Mouse (Mus musculus) adrenal gland, adult 2 months (tissue): ENCODE measurements at regions not wholly inside any gene's neighbourhood (a gene's known extent, or its start where the extent isn't known, plus 50 kb on each side); places are given as distances from the start of the nearest gene placed in this dataset.
A peak's percentile ranks its signal among the peaks of the same experiment; 100 is the strongest.

Experiments
- DNase-seq: peaks from one replicate; pipeline ENCODE4 v3.0.0; 2021

DNA sequence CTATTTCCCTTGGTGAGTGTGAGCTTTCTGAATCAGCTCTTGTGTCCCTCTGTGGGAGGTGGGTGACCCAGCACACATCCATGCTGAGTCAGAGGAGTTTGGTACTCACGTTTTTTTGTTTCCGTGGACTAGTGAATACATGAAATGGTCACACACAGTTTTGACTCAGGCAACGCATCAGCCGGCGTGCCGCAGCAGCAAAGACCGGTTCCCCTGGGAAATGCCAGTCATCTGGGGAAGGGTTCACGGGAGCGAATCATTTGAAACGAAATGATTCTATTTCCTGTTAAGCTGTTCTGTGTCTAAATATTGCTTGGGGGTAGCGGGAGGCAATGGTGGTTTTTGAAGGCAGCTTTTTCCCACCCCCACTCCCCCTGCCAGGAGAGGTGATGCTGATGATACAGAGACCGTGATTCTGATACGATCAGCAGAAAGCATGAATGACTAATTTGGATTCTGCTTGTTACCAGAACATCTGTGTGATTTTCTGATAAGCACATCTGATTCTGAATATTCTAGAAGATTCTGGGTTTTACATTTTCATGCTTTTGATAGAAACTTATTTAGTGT lies 223.5 kb downstream of the Klf5 start:
- no peak for DNase-seq

- no peak for DNase-seq
Observed at GRCm38 (mm10) chr14:99535781-99536180, 237.3 kb downstream of the Klf5 start.

- no peak for DNase-seq
Observed at GRCm38 (mm10) chr14:99537286-99537685, 238.8 kb downstream of the Klf5 start.

GRCm38 (mm10) chr14:99541716-99542115 lies 243.2 kb downstream of the Klf5 start:
- no peak for DNase-seq

DNA sequence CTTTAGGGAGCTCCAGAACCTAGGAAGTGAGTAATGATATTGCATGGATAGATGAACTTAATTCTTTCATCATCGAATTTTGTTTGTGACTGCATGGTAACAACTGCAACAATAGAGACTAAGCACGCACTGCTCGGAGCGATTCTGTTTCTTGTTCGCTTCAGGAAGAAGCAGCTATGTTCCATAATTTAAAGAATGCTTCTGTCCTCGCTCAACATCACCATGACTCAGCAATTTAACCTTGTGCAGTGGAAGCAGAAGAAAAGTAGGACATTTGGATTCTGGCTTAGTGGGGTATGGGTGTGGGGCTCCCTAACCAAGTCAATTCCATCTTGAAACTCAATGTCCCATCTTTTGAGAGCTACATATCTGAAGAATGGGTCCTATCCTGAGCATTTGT lies 249.4 kb downstream of the Klf5 start:
- no peak for DNase-seq

DNA sequence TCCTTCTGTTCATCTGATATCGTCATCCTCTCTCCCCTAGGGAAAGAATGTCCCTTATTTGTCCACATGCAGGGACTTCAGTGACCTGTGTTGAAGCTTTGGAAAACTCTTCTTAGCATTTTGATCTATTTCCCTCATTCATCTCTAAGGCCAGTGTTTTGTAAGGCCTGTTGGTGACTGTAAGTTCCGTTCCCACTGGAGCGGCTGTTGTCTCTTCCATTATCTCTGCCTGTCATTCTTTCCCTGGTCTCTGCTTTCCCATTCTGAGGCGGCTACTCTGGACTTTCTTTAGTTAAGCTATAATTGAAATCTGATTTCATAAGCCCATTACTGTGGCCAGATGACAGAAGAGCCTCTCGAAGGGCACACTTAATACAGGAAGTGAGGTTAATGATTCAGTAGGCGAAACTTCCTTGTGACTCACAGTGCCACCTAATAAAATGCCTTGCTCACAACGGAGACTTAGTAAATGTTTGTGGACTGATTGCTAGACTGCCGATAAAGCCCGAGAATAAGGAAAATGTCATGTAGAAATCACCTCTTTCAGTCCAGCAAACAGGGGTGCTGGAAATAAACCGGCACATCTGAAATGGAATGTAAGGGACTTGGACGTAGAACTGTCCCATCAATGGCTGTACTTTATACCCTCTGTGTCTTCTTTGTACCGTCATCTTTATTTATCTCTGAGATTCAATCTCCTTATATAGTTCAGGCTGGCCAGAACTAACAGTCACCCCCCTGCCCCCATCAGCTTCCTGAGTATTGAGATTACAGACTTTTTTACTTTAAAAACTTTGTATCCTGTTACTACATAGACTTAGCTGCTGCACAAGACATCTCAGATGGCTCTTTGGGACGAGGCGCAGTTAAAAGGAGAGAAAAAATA lies 250.1 kb downstream of the Klf5 start:
- DNase-seq = peak; percentile 27

- DNase-seq = no peak
Observed at GRCm38 (mm10) chr14:99564024-99564423, 265.5 kb downstream of the Klf5 start.

GRCm38 (mm10) chr14:99574146-99574545 lies 275.7 kb downstream of the Klf5 start:
- no peak for DNase-seq

GRCm38 (mm10) chr14:99578665-99579064 lies 280.2 kb downstream of the Klf5 start:
- DNase-seq = peak; percentile 23

- no peak for DNase-seq
Observed at GRCm38 (mm10) chr14:99579271-99579759, 280.8 kb downstream of the Klf5 start.

GRCm38 (mm10) chr14:99579765-99580266 lies 281.3 kb downstream of the Klf5 start:
- DNase-seq = no peak

GRCm38 (mm10) chr14:99584144-99584543 lies 285.7 kb downstream of the Klf5 start:
- no peak for DNase-seq

- no peak for DNase-seq
Observed at GRCm38 (mm10) chr14:99586029-99586428, 287.5 kb downstream of the Klf5 start.

DNA sequence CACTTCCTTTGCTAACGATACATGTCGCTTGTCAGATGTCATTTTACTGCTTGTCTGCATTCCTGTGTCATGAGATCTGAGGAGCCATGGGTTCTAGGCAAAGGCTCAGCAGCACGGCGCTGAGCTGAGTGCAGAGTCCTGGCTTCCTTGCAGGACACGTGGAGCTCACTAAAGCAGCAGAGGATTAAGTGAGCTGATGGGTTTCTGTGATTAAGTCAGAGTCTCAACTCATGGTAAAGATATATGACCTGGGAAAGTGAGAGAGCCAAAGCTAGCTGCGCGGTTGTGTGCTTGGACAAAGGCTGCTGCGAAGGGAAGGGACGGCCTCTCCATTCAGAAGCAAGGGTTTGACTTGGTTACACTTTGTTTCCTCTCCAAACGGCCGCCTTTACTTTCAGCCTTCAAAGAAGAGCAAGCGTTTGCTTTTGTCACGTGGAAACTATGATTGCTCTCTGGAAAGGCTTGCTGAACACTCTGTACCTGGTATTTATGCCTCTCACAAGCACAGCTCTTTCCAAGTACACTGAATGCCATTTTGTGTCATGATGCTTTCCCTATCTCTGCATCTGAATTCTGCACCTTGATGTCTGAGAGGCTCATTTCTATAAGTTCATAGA lies 292.5 kb downstream of the Klf5 start:
- DNase-seq = no peak

DNA sequence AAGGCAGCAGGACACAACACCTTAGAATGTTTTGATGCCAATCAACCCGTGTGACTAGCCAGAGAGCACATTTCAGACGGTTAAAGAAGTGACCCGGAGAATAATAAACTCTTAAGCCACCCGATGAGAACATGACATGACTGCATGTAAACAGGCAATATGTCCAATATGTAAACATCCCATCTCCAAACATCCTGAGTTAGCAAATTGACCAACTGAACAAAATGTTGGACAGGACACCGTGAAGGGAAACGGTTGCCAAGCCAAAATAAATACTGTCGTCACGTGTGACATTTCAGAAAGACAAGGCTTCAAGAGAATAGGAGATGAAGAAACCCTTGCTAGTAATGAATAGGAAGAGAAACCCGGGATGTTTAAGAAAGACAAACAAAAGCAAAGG lies 294.4 kb downstream of the Klf5 start:
- no peak for DNase-seq

- no peak for DNase-seq
Observed at GRCm38 (mm10) chr14:99593864-99594263, 295.4 kb downstream of the Klf5 start.

GRCm38 (mm10) chr14:99601900-99602299 lies 303.4 kb downstream of the Klf5 start:
- no peak for DNase-seq

DNA sequence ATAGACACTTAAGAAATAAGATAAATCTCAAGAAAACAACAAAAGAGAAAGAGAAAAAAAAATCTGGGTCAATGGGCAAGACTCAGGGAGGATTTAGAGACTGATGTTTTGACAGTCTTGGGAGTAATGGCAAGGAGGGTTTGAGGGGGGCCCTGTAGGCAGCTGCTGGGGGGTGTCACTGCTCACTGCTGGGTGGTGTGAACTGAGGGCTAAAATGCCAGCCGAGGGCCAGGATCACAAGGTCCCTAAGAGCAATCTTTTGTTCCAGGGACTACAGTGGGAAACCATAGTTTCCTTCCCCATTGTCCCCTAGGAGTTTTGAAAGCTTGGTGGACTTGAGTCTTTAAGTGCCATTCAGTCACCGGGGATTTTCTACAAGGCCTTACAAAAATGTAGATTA lies 304.8 kb downstream of the Klf5 start:
- DNase-seq = no peak

- DNase-seq = no peak
Observed at GRCm38 (mm10) chr14:99605351-99606100, 307.0 kb downstream of the Klf5 start.

DNA sequence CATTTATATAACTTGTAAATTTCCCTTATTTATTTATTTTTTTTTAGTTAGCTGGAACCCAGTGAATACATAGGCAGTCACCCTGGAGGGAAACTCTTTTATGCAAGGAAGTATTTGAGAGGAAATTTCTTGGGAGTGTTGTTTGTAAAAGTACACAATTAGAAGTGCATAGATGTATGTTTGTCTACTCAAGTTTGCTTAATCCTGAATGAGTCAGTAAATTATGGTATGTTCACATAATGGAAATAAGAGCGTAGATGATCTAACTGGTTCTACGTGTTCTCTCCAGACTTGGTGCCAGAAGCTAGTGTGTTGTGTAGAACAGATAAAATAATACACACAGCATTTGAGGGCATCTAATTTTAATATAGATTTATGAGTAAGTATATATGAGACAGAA lies 310.5 kb downstream of the Klf5 start:
- DNase-seq = no peak

GRCm38 (mm10) chr14:99611435-99611834 lies 312.9 kb downstream of the Klf5 start:
- peak; percentile 72 for DNase-seq

DNA sequence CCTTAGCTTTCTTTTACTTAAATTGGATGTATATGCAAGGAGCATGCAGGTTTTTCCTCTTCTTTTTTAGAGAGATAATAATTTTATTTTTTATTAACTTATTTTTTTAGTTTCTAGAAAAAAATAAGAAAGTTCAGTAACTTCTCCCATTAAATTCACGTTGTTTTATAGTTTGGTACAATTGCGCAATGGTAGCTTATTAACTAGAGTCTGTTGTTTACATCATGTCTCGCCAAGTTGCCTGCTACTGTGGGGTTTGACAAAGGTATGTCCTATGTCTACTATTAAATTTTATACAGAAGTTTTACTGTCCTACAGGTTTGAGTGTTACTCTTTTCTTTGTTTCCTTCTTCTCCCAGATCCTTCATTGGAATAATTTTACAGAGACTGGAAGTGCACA lies 313.6 kb downstream of the Klf5 start:
- no peak for DNase-seq
